Mouse (Mus musculus): ENCODE data around the gene Tspan5. TPM values are rescaled to one million over a fixed set of nuclear protein-coding genes. Genes with fewer than 3 reads are reported as not detected.
A peak's percentile ranks its signal among the peaks of the same experiment; 100 is the strongest.

The Tspan5 gene
- polyA plus RNA-seq, 1 experiment from 2014 or later: 101 TPM

GRCm38 (mm10) chr3:138760685-138761119 lies 18.7 kb downstream of the Tspan5 start:
- Histone ChIP-seq H3K27me3 (no peaks in the 10 kb centered on the region), H3K4me2 (no peak overlapping the region), H3K4me3 (no peak overlapping the region), H3K9ac (no peak overlapping the region), H3K27ac (replicated peaks) (no peak overlapping the region; the same call in 1 of the 2 replicates), H3K36me3 (0 out of 2 replicates have a peak, but pooled peaks cover 4% of the 10 kb centered on the region), H3K4me1 (replicated peaks) (peaks cover 35% of the 10 kb centered on the region), H3K9me3 (no peaks in the 10 kb centered on the region)
- ATAC-seq (ENCODE audit: low read depth): no peak
- WGBS: 68% methylated on average over 11 of the region's 11 CpGs

- no peak for ATAC-seq (ENCODE audit: low read depth)
- Histone ChIP-seq H3K9ac (no peak overlapping the region), H3K4me1 (replicated peaks) (peaks cover 40% of the 10 kb centered on the region), H3K27me3 (no peaks in the 10 kb centered on the region), H3K36me3 (0 out of 2 replicates have a peak, but pooled peaks cover 4% of the 10 kb centered on the region), H3K27ac (replicated peaks) (peak overlapping the region; percentile 42), H3K4me3 (no peak overlapping the region), H3K4me2 (no peak overlapping the region), H3K9me3 (no peaks in the 10 kb centered on the region)
- WGBS: 92% methylated on average over 13 of the region's 13 CpGs
Observed at GRCm38 (mm10) chr3:138761531-138761930, 19.5 kb downstream of the Tspan5 start.

GRCm38 (mm10) chr3:138763941-138764340 lies 21.9 kb downstream of the Tspan5 start:
- ATAC-seq (ENCODE audit: low read depth): no peak
- 92% methylated on average over 9 of the region's 9 CpGs for WGBS
- no peak overlapping the region for H3K27ac ChIP-seq (replicated peaks)
- peaks cover 48% of the 10 kb centered on the region for H3K4me1 ChIP-seq (replicated peaks)
- H3K36me3 ChIP-seq: 0 out of 2 replicates have a peak, but pooled peaks cover 4% of the 10 kb centered on the region
- H3K4me2 ChIP-seq: no peak overlapping the region
- H3K27me3 ChIP-seq: no peaks in the 10 kb centered on the region
- no peaks in the 10 kb centered on the region for H3K9me3 ChIP-seq
- no peak overlapping the region for H3K4me3 ChIP-seq
- no peak overlapping the region for H3K9ac ChIP-seq

DNA sequence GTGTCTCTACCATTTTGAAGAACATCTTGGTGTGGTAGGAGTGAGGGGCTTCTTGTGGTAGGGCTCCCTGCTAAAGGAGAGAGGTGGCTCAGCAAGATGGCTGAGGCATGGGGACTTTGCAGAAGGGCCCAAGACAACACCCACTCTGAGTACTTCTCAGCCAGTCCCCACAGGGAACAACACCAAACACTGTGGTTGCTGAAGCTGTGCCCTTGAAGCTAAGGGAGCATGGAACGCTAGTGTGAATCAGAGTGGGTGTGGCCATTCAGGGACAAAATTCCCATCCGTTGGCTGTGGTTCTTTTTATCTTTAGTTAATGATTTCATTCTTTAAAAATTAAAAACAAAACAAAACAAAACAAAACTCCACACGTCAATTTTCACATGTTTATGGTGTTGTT lies 22.8 kb downstream of the Tspan5 start:
- Histone ChIP-seq H3K4me1 (replicated peaks) (peaks cover 51% of the 10 kb centered on the region), H3K27ac (replicated peaks) (no peak overlapping the region), H3K27me3 (no peaks in the 10 kb centered on the region), H3K9me3 (no peaks in the 10 kb centered on the region), H3K4me2 (no peak overlapping the region), H3K4me3 (no peak overlapping the region), H3K9ac (no peak overlapping the region), H3K36me3 (0 out of 2 replicates have a peak, but pooled peaks cover 4% of the 10 kb centered on the region)
- no peak for ATAC-seq (ENCODE audit: low read depth)
- WGBS: 77% methylated on average over 3 of the region's 3 CpGs

GRCm38 (mm10) chr3:138767034-138767433 lies 25.0 kb downstream of the Tspan5 start:
- WGBS: 62% methylated on average over 8 of the region's 8 CpGs
- Histone ChIP-seq H3K27me3 (no peaks in the 10 kb centered on the region), H3K4me1 (replicated peaks) (peaks cover 50% of the 10 kb centered on the region), H3K4me3 (no peak overlapping the region), H3K9ac (no peak overlapping the region), H3K36me3 (0 out of 2 replicates have a peak, but pooled peaks cover 4% of the 10 kb centered on the region), H3K4me2 (no peak overlapping the region), H3K27ac (replicated peaks) (no peak overlapping the region), H3K9me3 (no peaks in the 10 kb centered on the region)
- ATAC-seq (ENCODE audit: low read depth): no peak

DNA sequence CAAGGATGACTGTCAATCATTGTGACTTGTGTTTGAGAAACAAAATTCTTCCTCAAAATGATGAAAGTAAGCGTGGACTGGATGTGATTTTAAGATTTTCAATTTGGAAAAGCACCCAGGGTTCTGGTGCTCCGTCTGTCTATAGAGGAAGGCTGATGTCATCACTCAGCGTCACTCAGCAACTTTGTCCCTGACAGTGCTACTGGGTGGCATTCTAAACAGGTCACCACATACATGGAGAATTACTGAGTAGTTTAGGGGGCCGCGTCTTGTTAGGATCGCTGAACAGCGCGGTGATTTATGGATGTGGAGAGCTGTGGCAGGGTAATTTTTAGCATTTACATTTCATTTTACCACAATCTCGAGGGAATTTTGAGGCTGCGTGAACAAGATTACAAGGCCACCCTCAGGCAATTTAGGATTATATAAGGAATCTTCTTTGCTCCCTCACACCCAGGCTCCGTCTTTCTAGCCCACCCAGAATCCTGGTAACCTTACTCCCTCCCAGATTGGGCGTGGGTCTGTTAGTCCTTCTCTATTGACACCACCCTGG lies 26.6 kb downstream of the Tspan5 start:
- peaks cover 55% of the 10 kb centered on the region for H3K4me1 ChIP-seq (replicated peaks)
- H3K9ac ChIP-seq: no peak overlapping the region
- H3K9me3 ChIP-seq: no peaks in the 10 kb centered on the region
- no peak overlapping the region for H3K4me2 ChIP-seq
- WGBS: 52% methylated on average over 12 of the region's 12 CpGs
- H3K36me3 ChIP-seq: no peaks in the 10 kb centered on the region
- no peak overlapping the region for H3K27ac ChIP-seq (replicated peaks)
- H3K4me3 ChIP-seq: no peak overlapping the region
- no peak for ATAC-seq (ENCODE audit: low read depth)
- H3K27me3 ChIP-seq: no peaks in the 10 kb centered on the region

GRCm38 (mm10) chr3:138770650-138771331 lies 28.8 kb downstream of the Tspan5 start:
- WGBS: 73% methylated on average over 10 of the region's 10 CpGs
- Histone ChIP-seq H3K9me3 (no peaks in the 10 kb centered on the region), H3K4me3 (no peak overlapping the region), H3K4me1 (replicated peaks) (peaks cover 71% of the 10 kb centered on the region), H3K4me2 (no peak overlapping the region), H3K36me3 (no peaks in the 10 kb centered on the region), H3K27me3 (no peaks in the 10 kb centered on the region), H3K9ac (no peak overlapping the region), H3K27ac (replicated peaks) (no peak overlapping the region)
- no peak for ATAC-seq (ENCODE audit: low read depth)

GRCm38 (mm10) chr3:138771549-138772333 lies 29.7 kb downstream of the Tspan5 start:
- Histone ChIP-seq H3K4me3 (no peak overlapping the region), H3K4me2 (no peak overlapping the region), H3K4me1 (replicated peaks) (peaks cover 77% of the 10 kb centered on the region), H3K36me3 (no peaks in the 10 kb centered on the region), H3K9me3 (no peaks in the 10 kb centered on the region), H3K27me3 (no peaks in the 10 kb centered on the region), H3K9ac (no peak overlapping the region), H3K27ac (replicated peaks) (no peak overlapping the region)
- no peak for ATAC-seq (ENCODE audit: low read depth)
- 81% methylated on average over 12 of the region's 12 CpGs for WGBS

GRCm38 (mm10) chr3:138773871-138774606 lies 32.0 kb downstream of the Tspan5 start:
- ATAC-seq (ENCODE audit: low read depth): no peak
- Histone ChIP-seq H3K9me3 (no peaks in the 10 kb centered on the region), H3K4me3 (no peak overlapping the region), H3K4me1 (replicated peaks) (peaks cover 86% of the 10 kb centered on the region), H3K36me3 (no peaks in the 10 kb centered on the region), H3K27me3 (no peaks in the 10 kb centered on the region), H3K4me2 (no peak overlapping the region), H3K9ac (no peak overlapping the region), H3K27ac (replicated peaks) (peak overlapping the region; percentile 49)
- WGBS: 54% methylated on average over 9 of the region's 9 CpGs

DNA sequence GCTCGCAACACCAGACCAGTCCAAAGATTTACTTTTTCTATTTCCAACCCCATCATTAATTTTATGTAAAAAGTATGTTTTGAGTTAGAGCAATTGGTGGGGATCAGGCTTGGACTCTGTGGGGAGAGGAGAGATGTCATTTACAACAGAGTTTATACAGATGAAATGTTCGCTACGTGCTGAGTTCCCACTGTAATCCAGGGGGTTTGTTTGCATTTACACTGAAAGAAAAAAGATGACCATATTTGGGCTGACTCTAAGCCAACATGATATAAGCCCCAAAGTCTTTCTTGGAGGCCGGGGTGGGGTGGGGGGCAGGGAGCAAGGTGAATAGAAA lies 32.6 kb downstream of the Tspan5 start:
- 65% methylated on average over 4 of the region's 4 CpGs for WGBS
- H3K9ac ChIP-seq: no peak overlapping the region
- H3K36me3 ChIP-seq: no peaks in the 10 kb centered on the region
- no peak for ATAC-seq (ENCODE audit: low read depth)
- H3K4me1 ChIP-seq (replicated peaks): peaks cover 86% of the 10 kb centered on the region
- no peak overlapping the region for H3K4me3 ChIP-seq
- H3K9me3 ChIP-seq: no peaks in the 10 kb centered on the region
- H3K4me2 ChIP-seq: no peak overlapping the region
- H3K27me3 ChIP-seq: no peaks in the 10 kb centered on the region
- 0 out of 2 replicates have a peak overlapping the region, but pooled peaks have one; percentile 1 for H3K27ac ChIP-seq (replicated peaks)

DNA sequence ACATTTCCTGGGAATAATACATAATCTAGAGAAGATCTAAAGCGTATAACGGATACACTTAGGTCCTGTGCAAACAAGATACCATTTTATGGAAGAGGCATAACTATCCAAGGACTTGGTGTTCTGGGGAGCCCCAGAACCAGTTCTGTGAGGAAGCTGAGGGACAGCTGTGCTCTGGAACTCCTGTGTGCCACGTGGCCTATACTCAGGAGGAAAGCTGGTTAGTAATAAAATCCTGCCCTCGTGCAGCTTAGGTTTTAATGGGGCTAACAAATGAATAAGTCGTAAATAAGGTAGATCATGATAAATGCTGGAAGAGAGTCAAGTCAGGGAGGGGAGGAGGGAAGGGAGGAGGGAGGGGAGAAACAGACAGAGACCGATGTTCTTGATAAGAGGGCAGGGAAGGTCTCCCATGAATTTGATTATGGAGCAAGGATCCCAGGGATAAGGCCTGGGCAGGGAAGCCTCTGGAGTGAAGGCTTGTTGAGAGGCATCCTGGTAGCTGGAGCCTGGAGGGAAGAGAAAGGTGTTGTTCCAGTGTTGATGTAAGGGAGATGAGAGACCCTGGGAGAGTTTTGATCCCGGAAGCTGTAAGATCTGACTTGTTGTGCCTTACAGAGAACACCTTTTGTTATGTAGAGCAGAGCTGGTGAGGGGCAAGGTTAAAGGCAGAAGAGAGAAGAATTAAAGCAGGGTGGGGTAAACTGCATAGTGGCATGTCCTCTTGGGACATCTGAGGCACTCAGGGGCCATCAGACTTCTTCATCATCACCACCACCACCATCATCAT lies 34.1 kb downstream of the Tspan5 start:
- H3K4me1 ChIP-seq (replicated peaks): peaks cover 85% of the 10 kb centered on the region
- H3K36me3 ChIP-seq: no peaks in the 10 kb centered on the region
- no peak overlapping the region for H3K4me2 ChIP-seq
- ATAC-seq (ENCODE audit: low read depth): no peak
- no peak overlapping the region for H3K27ac ChIP-seq (replicated peaks)
- no peak overlapping the region for H3K4me3 ChIP-seq
- no peaks in the 10 kb centered on the region for H3K9me3 ChIP-seq
- no peak overlapping the region for H3K9ac ChIP-seq
- H3K27me3 ChIP-seq: no peaks in the 10 kb centered on the region
- 42% methylated on average over 7 of the region's 7 CpGs for WGBS

Measured in neural tube, embryonic 13.5 days (tissue).